8 mouse cellular contexts compared by ENCODE assay signal in the genomic region with DNA sequence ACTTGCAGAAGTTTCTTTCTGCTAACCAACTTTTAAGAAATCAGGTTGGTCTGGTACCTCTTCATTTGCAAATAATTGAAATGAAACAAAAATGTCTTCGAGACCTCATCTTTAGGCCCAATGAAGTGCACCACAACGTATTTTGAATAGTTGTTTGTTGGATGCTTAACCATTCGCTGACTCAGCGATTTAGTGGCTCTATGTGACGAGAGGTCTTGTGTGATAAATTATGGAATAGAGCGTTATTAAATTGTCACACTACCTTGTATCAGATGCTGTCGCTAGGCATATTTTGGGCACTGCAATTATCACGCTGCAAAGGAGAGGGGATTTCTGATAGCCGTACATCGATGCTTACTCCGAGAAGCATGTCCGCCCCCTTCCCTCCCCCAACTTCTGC.
DNase-seq lines count a peak whose midpoint lies in the region; ATAC-seq and TF ChIP-seq lines count a peak whose summit lies in the region.

No protein-coding gene starts in this region.

- H3K27me3 ChIP-seq in heart, embryonic 10.5 days (ENCODE audit: insufficient read depth, poor library complexity, severe bottlenecking): no peaks in the 10 kb centered on the region
- H3K27me3 ChIP-seq in ES-Bruce4 (ENCODE audit: control insufficient read depth, insufficient read depth, low read length, poor library complexity, severe bottlenecking): no peaks in the 10 kb centered on the region
- H3K27me3 ChIP-seq in hindbrain, embryonic 10.5 days (ENCODE audit: insufficient read depth, poor library complexity, severe bottlenecking): no peaks in the 10 kb centered on the region
- peaks cover 3% of the 10 kb centered on the region; the same call in 1 of the 2 replicates for H3K27me3 ChIP-seq in midbrain, embryonic 11.5 days (ENCODE audit: control insufficient read depth, insufficient read depth, low read length)

- no peak for TF ChIP-seq POLR2A in ES-Bruce4 (IDR thresholded peaks at IDR 0.05; ENCODE audit: insufficient read depth, low read length)

- no peak overlapping the region for H3K9ac ChIP-seq in ES-Bruce4 (ENCODE audit: low read depth, poor library complexity, severe bottlenecking)
- no peak overlapping the region; the same call in 1 of the 2 replicates for H3K9ac ChIP-seq in midbrain, embryonic 11.5 days (ENCODE audit: low read length)

- WGBS in heart, embryonic 10.5 days: 22% methylated on average over 12 of the region's 12 CpGs
- 27% methylated on average over 12 of the region's 12 CpGs for WGBS in hindbrain, embryonic 10.5 days
- WGBS in midbrain, embryonic 11.5 days: 18% methylated on average over 12 of the region's 12 CpGs

- no peak for ATAC-seq in midbrain, embryonic 11.5 days (ENCODE audit: low FRiP score)

- intact Hi-C loops in left cerebral cortex, postnatal 36 days (cut with DNase I): no loop called here

- TF ChIP-seq EP300 in ES-Bruce4 (IDR thresholded peaks at IDR 0.05; ENCODE audit: insufficient read depth, low read depth, low read length): no peak

- no peak for DNase-seq in heart, embryonic 10.5 days (ENCODE audit: low spot score)
- no peak for DNase-seq in heart, adult 8-10 months (ENCODE audit: low spot score)
- DNase-seq in hindbrain, embryonic 10.5 days (ENCODE audit: low spot score): peak; percentile 6
- peak; percentile 84 for DNase-seq in midbrain, embryonic 11.5 days (ENCODE audit: low spot score, missing footprints)
- DNase-seq in left cerebral cortex, postnatal 36 days (ENCODE audit: low spot score in 2 of 2): no peak
- DNase-seq in spleen, adult 18-20 months: no peak
- no peak for DNase-seq in lung, postnatal 36 days

- peak overlapping the region; percentile 60 for H3K4me2 ChIP-seq in midbrain, embryonic 11.5 days

- H3K9me3 ChIP-seq in heart, embryonic 10.5 days: no peaks in the 10 kb centered on the region
- H3K9me3 ChIP-seq in ES-Bruce4 (replicated peaks; ENCODE audit: control insufficient read depth, insufficient read depth, low read length, poor library complexity, severe bottlenecking): no peaks in the 10 kb centered on the region
- H3K9me3 ChIP-seq in hindbrain, embryonic 10.5 days: no peaks in the 10 kb centered on the region
- H3K9me3 ChIP-seq in midbrain, embryonic 11.5 days (ENCODE audit: control insufficient read depth, low read length): no peaks in the 10 kb centered on the region

- H3K4me1 ChIP-seq in heart, embryonic 10.5 days: peaks cover 8% of the 10 kb centered on the region; the same call in 1 of the 2 replicates
- H3K4me1 ChIP-seq in ES-Bruce4 (ENCODE audit: control insufficient read depth, insufficient read depth, low read length): no peaks in the 10 kb centered on the region
- H3K4me1 ChIP-seq in hindbrain, embryonic 10.5 days (replicated peaks): peaks cover 14% of the 10 kb centered on the region
- H3K4me1 ChIP-seq in midbrain, embryonic 11.5 days (ENCODE audit: control insufficient read depth, insufficient read depth, low read length): no peaks in the 10 kb centered on the region; the same call in 1 of the 2 replicates

- peak overlapping the region; percentile 60 for H3K4me3 ChIP-seq in heart, embryonic 10.5 days
- H3K4me3 ChIP-seq in ES-Bruce4 (ENCODE audit: low read depth, low read length): peak overlapping the region; percentile 43; the same call in 1 of the 2 replicates
- H3K4me3 ChIP-seq in hindbrain, embryonic 10.5 days: peak overlapping the region; percentile 55
- peak overlapping the region; percentile 33 for H3K4me3 ChIP-seq in midbrain, embryonic 11.5 days (ENCODE audit: low read depth, low read length)

- TF ChIP-seq CTCF in ES-Bruce4 (IDR thresholded peaks at IDR 0.05; ENCODE audit: low read depth, low read length): no peak

- no peaks in the 10 kb centered on the region for H3K36me3 ChIP-seq in heart, embryonic 10.5 days
- H3K36me3 ChIP-seq in ES-Bruce4 (ENCODE audit: control insufficient read depth, insufficient read depth, low read length, poor library complexity, severe bottlenecking): no peaks in the 10 kb centered on the region
- H3K36me3 ChIP-seq in hindbrain, embryonic 10.5 days: no peaks in the 10 kb centered on the region
- no peaks in the 10 kb centered on the region for H3K36me3 ChIP-seq in midbrain, embryonic 11.5 days (ENCODE audit: control insufficient read depth, insufficient read depth, low read length)

- H3K27ac ChIP-seq in heart, embryonic 10.5 days: no peak overlapping the region
- no peak overlapping the region for H3K27ac ChIP-seq in ES-Bruce4 (ENCODE audit: insufficient read depth, low read length)
- no peak overlapping the region for H3K27ac ChIP-seq in hindbrain, embryonic 10.5 days
- H3K27ac ChIP-seq in midbrain, embryonic 11.5 days (ENCODE audit: low read depth, low read length): no peak overlapping the region

Comparison
In these comparisons a context has a peak if more than half of its experiments do, and no peak if none do; other contexts are left out.
1. DNase-seq: peak in hindbrain, embryonic 10.5 days (single experiment) and midbrain, embryonic 11.5 days (single experiment); none in heart, embryonic 10.5 days (single experiment), heart, adult 8-10 months (single experiment), left cerebral cortex, postnatal 36 days (0 of 2), spleen, adult 18-20 months (0 of 2) and lung, postnatal 36 days (single experiment).
2. Peak in every context shown above with its lines, with median percentiles within 50 percentile points of each other: H3K4me3 ChIP-seq.